Mouse (Mus musculus): ENCODE measurements around the gene Plekhb2. TPM values are rescaled to one million over a fixed set of nuclear protein-coding genes. Genes with fewer than 3 reads are reported as not detected.
A peak's percentile ranks its signal among the peaks of the same experiment; 100 is the strongest.

The Plekhb2 gene
- polyA plus RNA-seq, 1 experiment from 2014 or later, result 9.7 TPM

DNA sequence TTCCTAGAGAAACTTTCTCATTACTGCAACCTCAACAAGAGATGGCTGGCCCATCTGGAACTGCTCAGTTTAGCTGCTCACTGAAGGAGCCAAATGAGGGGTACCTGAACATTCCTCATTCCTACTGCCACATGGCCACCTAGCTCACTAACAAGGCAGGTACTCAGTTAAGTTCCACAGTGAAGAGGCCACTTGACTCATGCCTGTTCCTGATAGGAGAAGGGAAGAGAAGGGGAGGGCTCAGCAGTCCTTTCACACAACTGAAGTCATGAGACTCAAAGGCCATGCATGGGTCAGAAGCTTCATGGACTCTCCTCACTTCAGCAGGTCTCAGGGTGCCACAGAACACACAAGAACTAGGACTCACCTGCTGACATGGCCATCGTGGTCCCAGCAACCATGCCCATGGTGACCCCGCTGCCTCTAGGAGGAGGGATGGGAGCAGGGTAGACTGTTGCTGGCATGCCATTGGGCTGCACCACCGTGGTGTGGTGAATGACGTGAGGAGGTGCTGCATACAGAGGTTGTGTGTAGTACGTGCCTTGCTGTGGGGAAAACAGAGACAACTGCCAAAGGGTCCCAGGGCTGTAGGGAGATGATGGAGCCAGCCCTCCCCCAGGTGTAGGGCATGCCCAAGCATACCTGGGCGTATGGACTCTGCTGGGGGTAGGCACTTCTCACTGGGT lies 30.4 kb upstream of the Plekhb2 start:
- WGBS (ENCODE audit: insufficient replicate concordance), result 86% methylated on average over 6 of the region's 6 CpGs
- no peak overlapping the region for H3K4me2 ChIP-seq
- ATAC-seq (ENCODE audit: low read depth) (no peak), DNase-seq (no peak)
- H3K4me3 ChIP-seq (replicated peaks), result no peak overlapping the region
- no peaks in the 10 kb centered on the region for H3K9me3 ChIP-seq (replicated peaks)
- no peak overlapping the region for H3K27ac ChIP-seq
- no peaks in the 10 kb centered on the region for H3K27me3 ChIP-seq
- peaks cover 92% of the 10 kb centered on the region for H3K36me3 ChIP-seq
- H3K4me1 ChIP-seq (replicated peaks), result no peaks in the 10 kb centered on the region
- H3K9ac ChIP-seq, result no peak overlapping the region

DNA sequence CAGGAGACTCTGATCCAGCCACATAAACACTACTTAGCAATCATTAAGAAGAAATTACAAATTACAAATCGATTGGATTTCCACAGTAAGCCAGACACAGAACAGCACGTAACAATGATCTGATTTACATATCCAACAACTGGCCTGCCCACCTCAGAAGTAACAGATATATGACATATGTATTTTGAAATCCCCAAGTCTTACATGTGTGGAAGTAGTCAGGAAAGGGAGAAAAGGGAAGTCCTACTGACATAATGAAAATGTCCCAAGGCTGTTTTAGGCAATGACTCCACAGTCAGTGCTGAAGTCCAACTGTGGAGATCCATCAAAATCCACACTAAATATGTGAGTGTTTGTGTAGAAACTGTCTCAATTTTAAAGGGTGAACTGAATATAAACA lies 28.4 kb upstream of the Plekhb2 start:
- H3K27ac ChIP-seq, result no peak overlapping the region
- H3K4me3 ChIP-seq (replicated peaks), result no peak overlapping the region
- H3K36me3 ChIP-seq, result peaks cover 87% of the 10 kb centered on the region
- H3K9me3 ChIP-seq (replicated peaks), result no peaks in the 10 kb centered on the region
- DNase-seq (no peak), ATAC-seq (ENCODE audit: low read depth) (no peak)
- WGBS (ENCODE audit: insufficient replicate concordance), result 86% methylated on average over 2 of the region's 2 CpGs
- H3K4me2 ChIP-seq, result no peak overlapping the region
- no peaks in the 10 kb centered on the region for H3K27me3 ChIP-seq
- H3K4me1 ChIP-seq (replicated peaks), result no peaks in the 10 kb centered on the region; the same call in 1 of the 2 replicates
- H3K9ac ChIP-seq, result no peak overlapping the region

DNA sequence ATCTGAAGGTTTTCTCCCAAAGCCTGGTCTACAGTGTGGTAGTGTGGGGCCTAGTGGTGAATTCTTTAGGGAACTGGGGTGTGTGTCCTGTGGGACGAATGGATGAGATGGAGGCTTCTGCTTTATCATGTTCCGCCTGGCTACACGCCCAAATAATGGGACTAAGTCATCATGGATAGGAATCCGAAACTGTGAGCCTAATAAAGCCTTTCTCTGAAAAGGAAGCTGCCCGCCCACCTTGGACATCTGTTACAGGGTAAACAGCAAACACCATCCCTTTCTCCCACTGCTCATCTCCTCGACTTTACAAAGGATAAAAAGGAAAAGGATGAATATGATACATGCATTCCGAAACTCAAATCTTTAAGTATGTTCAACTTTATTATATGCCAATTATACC lies 27.8 kb upstream of the Plekhb2 start:
- WGBS (ENCODE audit: insufficient replicate concordance), result 83% methylated on average over 7 of the region's 7 CpGs
- no peaks in the 10 kb centered on the region; the same call in 1 of the 2 replicates for H3K4me1 ChIP-seq (replicated peaks)
- H3K4me2 ChIP-seq, result no peak overlapping the region
- no peaks in the 10 kb centered on the region for H3K27me3 ChIP-seq
- H3K36me3 ChIP-seq, result peaks cover 87% of the 10 kb centered on the region
- no peaks in the 10 kb centered on the region for H3K9me3 ChIP-seq (replicated peaks)
- DNase-seq, result no peak
- no peak overlapping the region for H3K27ac ChIP-seq
- H3K9ac ChIP-seq, result no peak overlapping the region
- H3K4me3 ChIP-seq (replicated peaks), result no peak overlapping the region
- no peak for ATAC-seq (ENCODE audit: low read depth)

DNA sequence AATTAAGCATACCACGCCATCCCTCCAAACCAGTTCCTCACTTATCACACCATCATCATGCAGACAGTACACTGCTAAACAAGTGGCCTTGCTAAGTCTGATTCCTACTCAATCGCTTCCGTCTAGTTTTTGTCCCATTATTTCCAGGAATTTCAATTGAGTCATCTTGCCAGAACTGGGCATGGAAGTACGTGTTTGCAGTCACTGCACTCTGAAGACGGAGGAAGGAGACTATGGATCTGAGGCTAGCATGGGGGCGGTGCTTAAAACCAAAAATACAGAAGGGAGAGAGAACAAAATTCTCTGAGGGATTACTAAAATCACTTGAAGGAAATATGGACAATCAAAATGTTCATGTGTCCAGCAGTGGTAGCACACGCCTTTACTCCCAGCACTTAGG lies 27.0 kb upstream of the Plekhb2 start:
- H3K27ac ChIP-seq, result no peak overlapping the region
- peaks cover 82% of the 10 kb centered on the region for H3K36me3 ChIP-seq
- no peak overlapping the region for H3K4me3 ChIP-seq (replicated peaks)
- no peaks in the 10 kb centered on the region; the same call in 1 of the 2 replicates for H3K4me1 ChIP-seq (replicated peaks)
- H3K4me2 ChIP-seq, result no peak overlapping the region
- no peaks in the 10 kb centered on the region for H3K27me3 ChIP-seq
- H3K9ac ChIP-seq, result no peak overlapping the region
- DNase-seq, result no peak
- 82% methylated on average over 7 of the region's 7 CpGs for WGBS (ENCODE audit: insufficient replicate concordance)
- no peaks in the 10 kb centered on the region for H3K9me3 ChIP-seq (replicated peaks)
- ATAC-seq (ENCODE audit: low read depth), result no peak

DNA sequence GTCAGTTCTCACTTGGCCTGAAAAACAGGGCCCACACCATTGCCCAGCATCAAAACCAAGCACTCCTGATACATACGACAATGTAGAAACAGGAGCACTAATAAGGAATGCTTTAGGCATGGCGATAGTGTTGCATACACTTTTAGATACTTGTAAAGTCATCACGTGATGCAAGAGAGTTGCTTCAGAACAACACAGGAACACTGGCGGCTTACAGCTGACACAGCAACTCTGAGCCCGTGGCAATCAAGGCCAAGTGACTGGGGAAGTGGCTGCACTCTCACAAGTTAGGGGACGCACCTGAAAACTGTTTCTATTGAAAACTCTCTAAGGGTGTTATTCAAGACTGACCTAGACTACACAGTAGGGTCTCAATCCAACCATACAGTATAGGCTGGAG lies 26.4 kb upstream of the Plekhb2 start:
- Histone ChIP-seq H3K4me2 (no peak overlapping the region), H3K27me3 (no peaks in the 10 kb centered on the region), H3K4me3 (replicated peaks) (no peak overlapping the region), H3K9me3 (replicated peaks) (no peaks in the 10 kb centered on the region), H3K36me3 (peaks cover 81% of the 10 kb centered on the region), H3K4me1 (replicated peaks) (no peaks in the 10 kb centered on the region; the same call in 1 of the 2 replicates), H3K27ac (no peak overlapping the region), H3K9ac (no peak overlapping the region)
- ATAC-seq (ENCODE audit: low read depth) (no peak), DNase-seq (no peak)
- WGBS (ENCODE audit: insufficient replicate concordance), result 73% methylated on average over 6 of the region's 6 CpGs

DNA sequence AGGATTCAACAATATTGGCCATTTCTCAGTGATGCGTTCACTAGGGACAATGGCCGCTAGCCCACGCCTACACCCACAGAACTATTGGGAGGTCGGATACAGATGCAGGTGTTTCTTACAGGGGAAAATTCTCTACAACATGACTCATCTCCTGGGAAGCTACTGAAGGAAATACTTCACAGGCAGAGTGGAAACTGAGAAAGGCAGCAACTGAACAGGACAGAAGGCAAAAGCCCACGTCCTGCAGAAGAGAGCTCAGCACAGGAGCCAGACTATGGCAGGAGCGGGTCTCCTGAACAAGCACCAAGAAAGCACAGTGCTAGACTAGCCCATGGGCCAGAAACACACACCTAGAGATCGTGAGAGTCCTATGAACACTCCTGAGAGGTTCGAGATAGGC lies 25.6 kb upstream of the Plekhb2 start:
- H3K9me3 ChIP-seq (replicated peaks), result no peaks in the 10 kb centered on the region
- peaks cover 81% of the 10 kb centered on the region for H3K36me3 ChIP-seq
- no peak for ATAC-seq (ENCODE audit: low read depth)
- no peak overlapping the region for H3K9ac ChIP-seq
- no peaks in the 10 kb centered on the region for H3K27me3 ChIP-seq
- no peak for DNase-seq
- no peak overlapping the region for H3K27ac ChIP-seq
- H3K4me2 ChIP-seq, result no peak overlapping the region
- no peak overlapping the region for H3K4me3 ChIP-seq (replicated peaks)
- no peaks in the 10 kb centered on the region; the same call in 1 of the 2 replicates for H3K4me1 ChIP-seq (replicated peaks)
- 77% methylated on average over 8 of the region's 8 CpGs for WGBS (ENCODE audit: insufficient replicate concordance)

DNA sequence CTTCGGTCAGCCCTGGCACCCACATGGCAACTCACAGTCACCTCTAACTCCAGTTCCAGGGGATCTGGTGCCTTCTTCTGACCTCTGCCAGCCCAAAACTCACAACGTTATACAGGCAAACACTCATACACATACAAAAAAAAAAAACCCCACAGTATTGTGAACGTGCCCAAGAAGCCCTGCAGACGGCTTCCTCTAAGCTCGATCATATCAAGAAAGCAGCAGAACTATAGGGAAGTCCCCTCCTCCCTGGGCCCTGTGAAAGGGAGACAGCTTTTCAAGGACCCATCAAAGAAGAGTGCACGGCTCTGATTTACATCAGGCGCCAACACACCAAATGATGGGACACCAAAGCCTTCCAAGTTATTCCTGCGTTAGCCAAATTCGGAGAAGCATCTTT lies 23.9 kb upstream of the Plekhb2 start:
- Histone ChIP-seq H3K27me3 (no peaks in the 10 kb centered on the region), H3K36me3 (peaks cover 72% of the 10 kb centered on the region), H3K27ac (no peak overlapping the region), H3K4me2 (no peak overlapping the region), H3K4me3 (replicated peaks) (no peak overlapping the region), H3K4me1 (replicated peaks) (peaks cover under 1% of the 10 kb centered on the region; the same call in 1 of the 2 replicates), H3K9me3 (replicated peaks) (no peaks in the 10 kb centered on the region), H3K9ac (no peak overlapping the region)
- DNase-seq (no peak), ATAC-seq (ENCODE audit: low read depth) (no peak)
- WGBS (ENCODE audit: insufficient replicate concordance), result 72% methylated on average over 9 of the region's 9 CpGs

DNA sequence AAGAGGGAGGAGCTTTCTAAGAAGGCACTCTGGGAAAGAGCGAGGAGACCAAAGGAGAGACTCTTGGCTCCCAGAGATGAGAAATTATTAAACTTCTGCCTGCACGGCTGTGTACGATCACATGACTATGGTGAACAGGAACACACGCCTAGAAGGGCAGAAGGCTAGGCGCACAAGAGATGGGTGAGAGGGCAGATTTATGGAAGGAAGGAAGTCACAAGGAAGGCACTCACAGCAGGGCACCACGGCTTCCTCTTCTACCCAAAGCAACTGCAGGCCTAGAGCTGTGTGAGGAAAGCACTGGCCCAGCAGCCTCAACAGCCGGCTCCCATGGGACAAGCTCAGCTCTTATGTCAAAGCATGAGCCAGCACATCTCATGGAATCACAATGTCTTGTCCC lies 21.9 kb upstream of the Plekhb2 start:
- Histone ChIP-seq H3K27ac (no peak overlapping the region), H3K27me3 (no peaks in the 10 kb centered on the region), H3K9me3 (replicated peaks) (no peaks in the 10 kb centered on the region), H3K4me2 (no peak overlapping the region), H3K4me1 (replicated peaks) (peaks cover 3% of the 10 kb centered on the region), H3K9ac (no peak overlapping the region), H3K4me3 (replicated peaks) (no peak overlapping the region), H3K36me3 (peaks cover 65% of the 10 kb centered on the region)
- WGBS (ENCODE audit: insufficient replicate concordance), result 67% methylated on average over 7 of the region's 7 CpGs
- DNase-seq (no peak), ATAC-seq (ENCODE audit: low read depth) (peak; percentile 43; the same call in 1 of the 2 replicates)

DNA sequence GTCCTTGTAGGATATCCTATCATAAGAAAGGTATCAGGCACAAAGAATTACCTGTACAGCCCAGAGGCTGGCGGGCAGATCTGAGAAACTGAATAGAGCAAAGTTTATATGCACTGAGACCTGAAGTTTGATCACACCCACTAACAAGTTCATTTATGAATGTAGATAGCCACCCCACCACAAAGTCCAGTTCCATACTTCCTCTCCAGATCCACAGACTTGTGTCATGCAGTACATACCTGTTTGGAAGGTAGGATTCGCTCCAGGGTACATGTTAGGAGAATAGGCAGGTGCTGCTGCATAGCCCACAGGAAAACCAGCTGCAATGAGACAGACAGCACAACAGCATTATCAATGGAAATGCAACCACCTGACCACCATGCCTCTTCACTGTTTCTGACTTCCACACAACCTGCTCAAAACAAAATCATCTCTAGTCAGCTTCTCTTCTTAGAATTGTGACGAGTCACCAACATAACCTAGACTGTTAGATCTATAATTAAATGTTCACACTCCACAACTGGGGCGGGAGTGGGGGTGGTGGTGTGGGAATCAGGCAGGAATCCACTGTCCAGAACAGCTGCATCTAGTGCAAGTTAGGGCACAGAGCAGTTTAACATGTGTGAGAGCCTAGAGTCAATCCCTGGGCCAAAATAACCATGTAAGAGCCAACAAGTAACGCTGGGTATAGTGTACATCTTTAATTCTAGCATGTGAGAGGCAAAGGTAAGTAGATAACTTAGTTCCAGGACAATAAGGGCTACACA lies 21.1 kb upstream of the Plekhb2 start:
- 77% methylated on average over 5 of the region's 5 CpGs for WGBS (ENCODE audit: insufficient replicate concordance)
- H3K27ac ChIP-seq, result no peak overlapping the region

DNA sequence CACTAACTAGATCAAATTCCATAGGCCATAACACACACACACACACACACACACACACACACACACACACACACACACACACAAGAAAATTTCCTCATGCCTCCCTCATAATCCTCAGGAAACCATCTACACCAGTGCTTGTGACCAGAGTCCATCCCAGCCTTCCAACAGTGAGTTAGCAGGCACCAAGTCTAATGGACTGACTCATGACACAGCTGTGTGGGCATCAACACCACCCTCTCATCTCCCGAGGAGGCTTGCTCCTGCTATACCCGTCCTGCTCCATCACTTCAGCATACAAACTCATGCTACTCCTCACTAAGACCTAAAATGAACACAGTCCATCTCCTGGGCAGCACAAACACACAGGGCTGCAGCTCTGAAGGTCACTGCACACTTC lies 18.8 kb upstream of the Plekhb2 start:
- Histone ChIP-seq H3K9me3 (replicated peaks) (no peaks in the 10 kb centered on the region), H3K4me1 (replicated peaks) (peaks cover 16% of the 10 kb centered on the region), H3K4me2 (no peak overlapping the region), H3K4me3 (replicated peaks) (no peak overlapping the region), H3K9ac (no peak overlapping the region), H3K36me3 (peaks cover 64% of the 10 kb centered on the region), H3K27me3 (no peaks in the 10 kb centered on the region), H3K27ac (no peak overlapping the region)
- ATAC-seq (ENCODE audit: low read depth) (no peak), DNase-seq (no peak)
- 65% methylated on average over 2 of the region's 2 CpGs for WGBS (ENCODE audit: insufficient replicate concordance)

More for the DNA sequence above, 21.1 kb upstream of the Plekhb2 start:
- Histone ChIP-seq H3K4me3 (replicated peaks) (no peak overlapping the region), H3K4me1 (replicated peaks) (peaks cover 8% of the 10 kb centered on the region), H3K9ac (no peak overlapping the region), H3K36me3 (peaks cover 63% of the 10 kb centered on the region), H3K9me3 (replicated peaks) (no peaks in the 10 kb centered on the region), H3K27me3 (no peaks in the 10 kb centered on the region), H3K4me2 (no peak overlapping the region)
- ATAC-seq (ENCODE audit: low read depth) (no peak), DNase-seq (no peak)

DNA sequence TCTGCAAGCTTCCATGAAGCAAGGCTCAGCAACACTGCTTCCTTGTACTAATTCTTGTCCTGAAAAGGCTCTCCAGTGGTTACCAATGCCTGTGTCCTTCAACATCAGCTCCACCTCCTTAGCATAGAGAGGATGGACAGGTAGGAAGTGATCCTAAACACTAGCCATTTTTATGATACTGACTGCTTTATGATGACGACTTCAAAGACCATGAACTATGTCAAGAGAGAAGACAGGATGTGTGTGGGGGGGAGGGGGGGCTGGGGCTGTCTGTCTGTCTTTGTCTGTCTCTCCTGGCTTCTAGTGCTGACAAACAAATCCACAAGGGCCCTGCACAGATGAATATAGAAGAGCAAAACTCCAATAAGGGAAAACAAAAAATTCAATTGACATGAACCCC lies 18.4 kb upstream of the Plekhb2 start:
- H3K9me3 ChIP-seq (replicated peaks), result no peaks in the 10 kb centered on the region
- ATAC-seq (ENCODE audit: low read depth), result no peak
- H3K27ac ChIP-seq, result no peak overlapping the region
- no peak overlapping the region for H3K4me3 ChIP-seq (replicated peaks)
- H3K27me3 ChIP-seq, result no peaks in the 10 kb centered on the region
- H3K36me3 ChIP-seq, result peaks cover 65% of the 10 kb centered on the region
- H3K4me2 ChIP-seq, result no peak overlapping the region
- no peak overlapping the region for H3K9ac ChIP-seq
- 33% methylated on average over 1 of the region's 1 CpGs for WGBS (ENCODE audit: insufficient replicate concordance)
- peaks cover 20% of the 10 kb centered on the region for H3K4me1 ChIP-seq (replicated peaks)
- DNase-seq, result no peak

DNA sequence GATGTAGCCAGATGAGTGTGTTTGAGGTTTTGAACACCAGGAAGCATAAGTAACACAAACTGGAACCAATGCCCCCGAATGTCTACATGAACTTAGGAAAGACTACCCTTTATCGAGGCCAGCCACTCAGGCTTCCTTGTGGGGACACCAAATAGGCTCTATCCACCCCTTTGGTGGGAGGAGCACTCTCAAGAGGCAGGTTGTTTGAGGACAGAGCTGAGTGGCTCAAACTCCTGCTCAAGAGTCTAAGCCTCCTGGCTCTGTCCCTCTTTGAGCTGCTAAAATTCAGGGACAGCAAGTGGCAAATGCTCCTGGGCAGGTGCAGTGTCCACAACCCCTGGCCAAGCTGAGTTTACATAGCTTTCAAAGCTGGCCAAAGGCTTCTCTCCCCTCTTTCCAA lies 14.9 kb upstream of the Plekhb2 start:
- H3K36me3 ChIP-seq, result peaks cover 39% of the 10 kb centered on the region
- WGBS (ENCODE audit: insufficient replicate concordance), result 60% methylated on average over 2 of the region's 2 CpGs

More for the DNA sequence above, 14.9 kb upstream of the Plekhb2 start:
- Histone ChIP-seq H3K27me3 (no peaks in the 10 kb centered on the region), H3K9ac (no peak overlapping the region), H3K4me3 (replicated peaks) (no peak overlapping the region), H3K27ac (no peak overlapping the region), H3K4me2 (no peak overlapping the region), H3K4me1 (replicated peaks) (peaks cover 44% of the 10 kb centered on the region), H3K9me3 (replicated peaks) (no peaks in the 10 kb centered on the region)
- DNase-seq, result no peak
- no peak for ATAC-seq (ENCODE audit: low read depth)
